Mouse (Mus musculus): Measurements from ENCODE around the gene Shroom3. TPM values are rescaled to one million over a fixed set of nuclear protein-coding genes. Genes with fewer than 3 reads are reported as not detected.

Gene Shroom3
- polyA plus RNA-seq, 1 experiment, result 1.3 TPM

- TF ChIP-seq CTCF (IDR thresholded peaks at IDR 0.05; ENCODE audit: control insufficient read depth, insufficient read depth, low read length) (no peak), POLR2A (IDR thresholded peaks at IDR 0.05; ENCODE audit: borderline replicate concordance, control insufficient read depth, low read depth, low read length) (no peak)
- 77% methylated on average over 4 of the region's 4 CpGs for WGBS
- Histone ChIP-seq H3K4me3 (replicated peaks; ENCODE audit: control insufficient read depth, low read depth, low read length) (no peak overlapping the region), H3K27ac (ENCODE audit: control insufficient read depth, insufficient read depth, low read depth, low read length, poor library complexity) (no peak overlapping the region), H3K4me1 (ENCODE audit: control insufficient read depth, insufficient read depth, low read length) (no peaks in the 10 kb centered on the region)
Measured at GRCm38 (mm10) chr5:92893284-92893683, 210.0 kb downstream of the Shroom3 start.

- TF ChIP-seq POLR2A (IDR thresholded peaks at IDR 0.05; ENCODE audit: borderline replicate concordance, control insufficient read depth, low read depth, low read length) (no peak), CTCF (IDR thresholded peaks at IDR 0.05; ENCODE audit: control insufficient read depth, insufficient read depth, low read length) (no peak)
- WGBS, result 48% methylated on average over 1 of the region's 1 CpGs
- no peaks in the 10 kb centered on the region for H3K4me1 ChIP-seq (ENCODE audit: control insufficient read depth, insufficient read depth, low read length)
- no peak overlapping the region for H3K4me3 ChIP-seq (replicated peaks; ENCODE audit: control insufficient read depth, low read depth, low read length)
- H3K27ac ChIP-seq (ENCODE audit: control insufficient read depth, insufficient read depth, low read depth, low read length, poor library complexity), result no peak overlapping the region
Measured at GRCm38 (mm10) chr5:92893711-92894110, 210.5 kb downstream of the Shroom3 start.

- Histone ChIP-seq H3K4me3 (replicated peaks; ENCODE audit: control insufficient read depth, low read depth, low read length) (no peak overlapping the region), H3K27ac (ENCODE audit: control insufficient read depth, insufficient read depth, low read depth, low read length, poor library complexity) (no peak overlapping the region), H3K4me1 (ENCODE audit: control insufficient read depth, insufficient read depth, low read length) (no peaks in the 10 kb centered on the region)
- TF ChIP-seq POLR2A (IDR thresholded peaks at IDR 0.05; ENCODE audit: borderline replicate concordance, control insufficient read depth, low read depth, low read length) (no peak), CTCF (IDR thresholded peaks at IDR 0.05; ENCODE audit: control insufficient read depth, insufficient read depth, low read length) (no peak)
- 85% methylated on average over 8 of the region's 8 CpGs for WGBS
Measured at GRCm38 (mm10) chr5:92895877-92896276, 212.6 kb downstream of the Shroom3 start.

- H3K27ac ChIP-seq (ENCODE audit: control insufficient read depth, insufficient read depth, low read depth, low read length, poor library complexity), result no peak overlapping the region
- no peak overlapping the region for H3K4me3 ChIP-seq (replicated peaks; ENCODE audit: control insufficient read depth, low read depth, low read length)
- H3K4me1 ChIP-seq (ENCODE audit: control insufficient read depth, insufficient read depth, low read length), result no peaks in the 10 kb centered on the region
- 13% methylated on average over 1 of the region's 1 CpGs for WGBS
- no peak for TF ChIP-seq POLR2A (IDR thresholded peaks at IDR 0.05; ENCODE audit: borderline replicate concordance, control insufficient read depth, low read depth, low read length)
- TF ChIP-seq CTCF (IDR thresholded peaks at IDR 0.05; ENCODE audit: control insufficient read depth, insufficient read depth, low read length), result no peak
Measured at GRCm38 (mm10) chr5:92896725-92897280, 213.6 kb downstream of the Shroom3 start.

- TF ChIP-seq CTCF (IDR thresholded peaks at IDR 0.05; ENCODE audit: control insufficient read depth, insufficient read depth, low read length) (no peak), POLR2A (IDR thresholded peaks at IDR 0.05; ENCODE audit: borderline replicate concordance, control insufficient read depth, low read depth, low read length) (no peak)
- no peak overlapping the region for H3K4me3 ChIP-seq (replicated peaks; ENCODE audit: control insufficient read depth, low read depth, low read length)
- 3% methylated on average over 88 of the region's 96 CpGs for WGBS
- H3K27ac ChIP-seq (ENCODE audit: control insufficient read depth, insufficient read depth, low read depth, low read length, poor library complexity), result no peak overlapping the region; the same call in 1 of the 2 replicates
- H3K4me1 ChIP-seq (ENCODE audit: control insufficient read depth, insufficient read depth, low read length), result no peaks in the 10 kb centered on the region
Measured at GRCm38 (mm10) chr5:92897766-92898745, 214.8 kb downstream of the Shroom3 start.

- TF ChIP-seq CTCF (IDR thresholded peaks at IDR 0.05; ENCODE audit: control insufficient read depth, insufficient read depth, low read length), result no peak
- TF ChIP-seq POLR2A (IDR thresholded peaks at IDR 0.05; ENCODE audit: borderline replicate concordance, control insufficient read depth, low read depth, low read length), result no peak
- WGBS, result 43% methylated on average over 5 of the region's 5 CpGs
- no peak overlapping the region for H3K27ac ChIP-seq (ENCODE audit: control insufficient read depth, insufficient read depth, low read depth, low read length, poor library complexity)
Measured at GRCm38 (mm10) chr5:92900470-92900869, 217.2 kb downstream of the Shroom3 start.

GRCm38 (mm10) chr5:92901870-92902269 lies 218.6 kb downstream of the Shroom3 start:
- 48% methylated on average over 7 of the region's 7 CpGs for WGBS
- TF ChIP-seq POLR2A (IDR thresholded peaks at IDR 0.05; ENCODE audit: borderline replicate concordance, control insufficient read depth, low read depth, low read length) (no peak), CTCF (IDR thresholded peaks at IDR 0.05; ENCODE audit: control insufficient read depth, insufficient read depth, low read length) (no peak)
- H3K4me1 ChIP-seq (ENCODE audit: control insufficient read depth, insufficient read depth, low read length), result no peaks in the 10 kb centered on the region
- no peak overlapping the region for H3K27ac ChIP-seq (ENCODE audit: control insufficient read depth, insufficient read depth, low read depth, low read length, poor library complexity)
- no peak overlapping the region for H3K4me3 ChIP-seq (replicated peaks; ENCODE audit: control insufficient read depth, low read depth, low read length)

More at GRCm38 (mm10) chr5:92900470-92900869, 217.2 kb downstream of the Shroom3 start:
- no peaks in the 10 kb centered on the region for H3K4me1 ChIP-seq (ENCODE audit: control insufficient read depth, insufficient read depth, low read length)
- no peak overlapping the region for H3K4me3 ChIP-seq (replicated peaks; ENCODE audit: control insufficient read depth, low read depth, low read length)

GRCm38 (mm10) chr5:92905146-92905545 lies 221.9 kb downstream of the Shroom3 start:
- H3K4me1 ChIP-seq (ENCODE audit: control insufficient read depth, insufficient read depth, low read length), result no peaks in the 10 kb centered on the region
- 83% methylated on average over 9 of the region's 9 CpGs for WGBS
- no peak overlapping the region for H3K27ac ChIP-seq (ENCODE audit: control insufficient read depth, insufficient read depth, low read depth, low read length, poor library complexity)
- H3K4me3 ChIP-seq (replicated peaks; ENCODE audit: control insufficient read depth, low read depth, low read length), result no peak overlapping the region
- no peak for TF ChIP-seq CTCF (IDR thresholded peaks at IDR 0.05; ENCODE audit: control insufficient read depth, insufficient read depth, low read length)
- TF ChIP-seq POLR2A (IDR thresholded peaks at IDR 0.05; ENCODE audit: borderline replicate concordance, control insufficient read depth, low read depth, low read length), result no peak

Measured in bone marrow, adult 2 months (tissue).